Mouse (Mus musculus) hindbrain, embryonic 10.5 days (tissue): ENCODE measurements around the gene Acss1. TPM values are rescaled to one million over a fixed set of nuclear protein-coding genes. Genes with fewer than 3 reads are reported as not detected.

Experiments used
- DNase-seq: peaks from one replicate; pipeline ENCODE4 v3.0.0-alpha.2; 2017; ENCODE audit warnings: low spot score
- H3K27ac ChIP-seq: fragments of 300-500 bp; sonication (generic); 2 replicates; pipeline ENCODE4 v1.5.1; 2016; ENCODE audit warnings: mild to moderate bottlenecking, moderate library complexity
- H3K27me3 ChIP-seq: fragments of 300-500 bp; sonication (generic); 2 replicates; pipeline ENCODE4 v1.6.1; 2016; ENCODE audit warnings: mild to moderate bottlenecking; ENCODE audit not compliant: poor library complexity, insufficient read depth, severe bottlenecking
- H3K36me3 ChIP-seq: fragments of 300-500 bp; sonication (generic); 2 replicates; pipeline ENCODE4 v1.6.1; 2016; ENCODE audit warnings: mild to moderate bottlenecking, moderate library complexity
- H3K4me1 ChIP-seq: fragments of 300-500 bp; sonication (generic); replicated peaks from 2 replicates; pipeline ENCODE4 v1.6.1; 2016; ENCODE audit warnings: mild to moderate bottlenecking
- H3K4me3 ChIP-seq: fragments of 300-500 bp; sonication (generic); 2 replicates; pipeline ENCODE4 v1.5.1; 2016; ENCODE audit warnings: mild to moderate bottlenecking, moderate library complexity
- H3K9me3 ChIP-seq: fragments of 300-500 bp; sonication (generic); 2 replicates; pipeline ENCODE4 v1.6.1; 2016; ENCODE audit warnings: mild to moderate bottlenecking, moderate library complexity
- WGBS: fragments of 180-500 bp; shearing (Covaris S2); methylation state at CpG from one replicate; pipeline ENCODE4 v1.1.7; 2016; 5-methylcytosine and 5-hydroxymethylcytosine counted together
- polyA plus RNA-seq: library from polyadenylated mRNA; unstranded; fragments of >200 nt; fragmentation: Nextera tagmentation; extraction: Ambion mirVana; gene quantifications from 2 replicates; pipeline ENCODE4 v1.2.1, GENCODE M21; 2016

Acss1 gene
- polyA plus RNA-seq, 1 experiment from 2014 or later = 34.1 TPM

DNA sequence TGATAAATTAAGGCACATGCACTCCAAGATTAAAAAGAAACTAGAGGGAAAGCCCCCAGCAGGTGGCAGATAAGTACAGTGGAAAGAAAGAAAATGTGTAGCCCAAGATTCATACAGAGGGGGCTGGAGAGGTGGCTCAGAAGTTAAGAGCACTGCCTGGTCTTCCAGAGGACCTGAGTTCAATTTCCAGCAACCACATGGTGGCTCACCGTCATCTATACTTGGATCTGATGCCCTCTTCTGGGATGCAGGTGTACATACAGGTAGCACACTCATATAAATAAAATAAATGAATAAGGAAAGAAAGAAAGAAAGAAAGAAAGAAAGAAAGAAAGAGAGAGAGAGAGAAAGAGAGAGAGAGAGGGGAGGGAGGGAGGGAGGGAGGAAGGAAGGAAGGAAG is 7.2 kb upstream of the Acss1 start:
- no peak overlapping the region for H3K27ac ChIP-seq
- no peak for DNase-seq
- H3K9me3 ChIP-seq = no peaks in the 10 kb centered on the region
- H3K36me3 ChIP-seq = no peaks in the 10 kb centered on the region
- 32% methylated on average over 1 of the region's 1 CpGs for WGBS
- no peaks in the 10 kb centered on the region; the same call in 1 of the 2 replicates for H3K4me1 ChIP-seq
- peaks cover 23% of the 10 kb centered on the region for H3K27me3 ChIP-seq
- no peak overlapping the region for H3K4me3 ChIP-seq

DNA sequence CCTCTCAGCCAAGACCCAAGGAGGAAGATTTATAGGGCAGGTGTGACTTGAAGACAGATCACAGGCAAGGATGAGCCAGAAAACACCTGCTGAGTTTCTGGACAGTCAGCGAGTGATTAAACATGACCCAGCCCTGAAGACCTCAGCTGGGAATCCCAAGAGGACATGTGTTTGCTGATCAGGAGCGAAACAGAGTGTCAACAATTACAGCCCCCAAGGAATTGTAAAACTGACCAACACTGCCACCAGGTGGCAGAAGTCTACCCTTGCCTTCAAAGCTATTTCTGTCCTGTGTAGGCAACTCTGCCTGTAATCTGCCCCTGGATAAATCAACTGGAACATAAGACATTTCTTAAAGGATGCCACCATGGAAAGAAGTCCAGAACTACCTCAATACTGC is 6.6 kb upstream of the Acss1 start:
- 8% methylated on average over 2 of the region's 2 CpGs for WGBS
- no peaks in the 10 kb centered on the region for H3K36me3 ChIP-seq
- H3K27me3 ChIP-seq = peaks cover 29% of the 10 kb centered on the region
- no peak overlapping the region for H3K4me3 ChIP-seq
- DNase-seq = peak; percentile 77
- H3K27ac ChIP-seq = no peak overlapping the region
- H3K4me1 ChIP-seq = no peaks in the 10 kb centered on the region; the same call in 1 of the 2 replicates
- no peaks in the 10 kb centered on the region for H3K9me3 ChIP-seq

DNA sequence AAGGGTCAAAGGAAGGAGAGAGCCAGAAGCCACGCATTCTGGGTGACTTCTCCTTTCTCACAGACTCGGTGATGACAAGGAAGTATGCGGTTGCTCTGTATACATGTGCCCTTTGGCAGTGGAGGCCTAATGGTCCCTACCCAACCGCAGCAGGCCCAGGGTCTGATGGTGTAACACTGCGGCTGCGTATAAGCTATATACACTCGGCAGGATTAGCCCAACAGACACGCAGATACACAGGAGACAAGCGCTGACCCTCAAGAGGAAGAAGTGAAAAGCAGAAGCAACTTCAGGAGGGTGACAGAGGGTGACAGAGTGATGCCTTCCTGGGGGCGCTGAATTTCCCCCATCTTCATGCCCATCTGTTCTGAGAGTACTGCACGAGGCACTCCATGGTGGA is 5.6 kb upstream of the Acss1 start:
- Histone ChIP-seq H3K36me3 (no peaks in the 10 kb centered on the region), H3K27me3 (peaks cover 37% of the 10 kb centered on the region), H3K4me3 (no peak overlapping the region), H3K9me3 (no peaks in the 10 kb centered on the region), H3K4me1 (no peaks in the 10 kb centered on the region; the same call in 1 of the 2 replicates), H3K27ac (no peak overlapping the region)
- DNase-seq = no peak
- whole genome bisulfite sequencing = 86% methylated on average over 11 of the region's 11 CpGs

DNA sequence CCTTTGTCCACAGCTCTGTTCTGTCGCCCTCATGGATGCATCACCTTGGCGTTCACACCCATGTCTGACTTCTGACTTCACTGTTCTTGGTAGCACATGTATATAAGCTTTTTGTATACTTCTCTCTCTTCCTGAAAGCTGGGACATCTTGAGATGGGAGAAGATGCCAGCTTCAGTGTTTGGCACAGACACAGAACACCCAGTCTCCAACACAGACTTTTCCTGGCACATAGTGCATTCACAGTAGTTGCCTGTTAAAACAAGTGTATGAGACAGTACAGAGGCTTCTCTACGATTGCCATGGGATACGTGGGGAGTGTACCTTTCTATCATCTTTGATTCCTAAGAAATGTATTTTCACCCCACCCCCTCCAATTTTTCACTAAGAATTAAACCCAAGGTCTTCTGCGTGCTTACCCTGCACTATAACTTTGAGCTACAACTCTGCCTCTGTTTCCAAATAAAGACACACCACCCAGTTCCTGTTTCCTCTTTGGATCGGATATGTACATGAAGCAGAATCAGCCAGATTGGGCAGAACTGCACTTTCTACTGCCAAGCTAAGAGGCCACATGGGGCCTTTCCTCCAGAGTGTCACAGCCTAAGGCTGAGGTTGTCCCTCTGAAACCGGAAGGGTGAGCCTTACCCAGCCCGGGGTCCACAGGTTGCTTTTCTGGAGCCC is 3.5 kb upstream of the Acss1 start:
- Histone ChIP-seq H3K4me3 (no peak overlapping the region), H3K36me3 (no peaks in the 10 kb centered on the region), H3K27me3 (peaks cover 51% of the 10 kb centered on the region), H3K27ac (no peak overlapping the region), H3K9me3 (no peaks in the 10 kb centered on the region), H3K4me1 (peaks cover 18% of the 10 kb centered on the region)
- DNase-seq = no peak
- 82% methylated on average over 8 of the region's 8 CpGs for WGBS

DNA sequence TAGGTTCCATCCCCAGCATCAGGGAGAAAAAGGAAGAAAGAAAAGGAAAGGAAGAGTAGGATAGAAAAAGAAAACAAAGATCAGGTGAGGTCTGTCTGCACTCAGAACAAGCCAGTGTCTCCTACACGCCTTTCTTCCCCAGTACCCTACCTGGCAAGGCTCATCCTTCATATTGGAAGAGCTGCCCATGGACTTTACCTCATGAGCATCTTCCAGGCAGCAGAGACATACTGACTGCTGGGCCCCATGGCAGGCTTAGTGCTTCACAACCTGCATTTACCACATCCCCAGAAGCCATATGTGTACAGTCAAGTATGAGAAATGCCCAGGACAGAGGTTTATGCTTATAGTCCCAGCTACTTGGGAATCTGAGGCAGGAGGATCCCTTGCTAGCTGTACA is 2.6 kb upstream of the Acss1 start:
- Histone ChIP-seq H3K36me3 (no peaks in the 10 kb centered on the region), H3K4me1 (peaks cover 22% of the 10 kb centered on the region), H3K27ac (no peak overlapping the region), H3K9me3 (no peaks in the 10 kb centered on the region), H3K4me3 (no peak overlapping the region), H3K27me3 (peaks cover 55% of the 10 kb centered on the region)
- DNase-seq = no peak
- WGBS = 90% methylated on average over 1 of the region's 1 CpGs

DNA sequence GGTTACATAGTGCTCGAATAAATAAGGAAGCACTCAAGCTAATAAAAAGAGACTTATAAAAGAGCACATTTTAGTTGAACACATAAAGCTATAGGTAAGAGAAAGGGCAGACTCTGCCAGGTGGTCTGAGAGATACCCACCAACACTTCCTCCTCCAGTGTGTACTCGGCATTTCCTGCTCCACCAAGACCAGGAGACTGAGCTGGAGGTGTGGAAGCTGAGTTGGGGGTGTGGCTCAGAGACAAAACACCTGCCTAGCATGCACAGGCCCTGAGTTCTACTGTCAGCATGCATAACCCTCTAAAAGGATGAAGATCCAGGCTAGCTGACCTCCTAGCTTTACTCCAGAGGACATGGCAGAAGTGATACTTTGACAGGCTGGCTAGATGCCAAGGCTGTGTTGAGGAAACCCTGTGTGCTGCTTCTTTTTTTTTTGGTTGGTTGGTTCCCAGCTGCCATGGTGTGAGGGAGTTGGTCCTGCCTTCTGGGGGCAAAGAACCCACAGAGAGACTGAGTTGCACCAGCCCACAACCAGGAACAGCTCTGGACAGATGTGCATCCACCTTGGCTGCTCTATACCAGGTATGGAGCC is 1.2 kb upstream of the Acss1 start:
- Histone ChIP-seq H3K4me3 (no peak overlapping the region), H3K4me1 (peaks cover 36% of the 10 kb centered on the region), H3K36me3 (no peaks in the 10 kb centered on the region), H3K27me3 (peaks cover 63% of the 10 kb centered on the region), H3K9me3 (no peaks in the 10 kb centered on the region), H3K27ac (no peak overlapping the region)
- WGBS = 88% methylated on average over 2 of the region's 2 CpGs
- DNase-seq = no peak

DNA sequence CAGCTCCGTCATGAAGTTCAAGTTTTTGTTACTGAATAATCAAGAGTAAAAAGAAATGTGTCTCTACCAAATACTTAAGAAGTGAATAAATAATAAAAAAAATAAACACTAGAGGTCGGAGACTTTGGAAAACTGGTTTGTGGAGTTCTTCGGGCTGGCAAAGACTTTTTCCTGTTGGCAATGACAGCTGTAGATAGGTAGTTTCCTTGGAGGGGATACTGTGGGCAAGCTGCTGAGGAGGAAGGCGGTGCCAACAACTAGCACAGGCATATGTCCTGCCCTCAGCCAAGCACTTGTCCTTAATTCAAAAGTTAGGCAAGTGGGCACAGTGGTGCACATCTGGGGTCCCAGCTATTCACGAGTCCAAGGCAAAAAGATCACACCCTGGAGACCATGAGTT is 656 bp upstream of the Acss1 start:
- no peaks in the 10 kb centered on the region for H3K36me3 ChIP-seq
- 84% methylated on average over 5 of the region's 5 CpGs for WGBS
- H3K9me3 ChIP-seq = no peaks in the 10 kb centered on the region
- DNase-seq = no peak
- peaks cover 60% of the 10 kb centered on the region for H3K27me3 ChIP-seq
- H3K4me1 ChIP-seq = peaks cover 37% of the 10 kb centered on the region
- no peak overlapping the region for H3K4me3 ChIP-seq
- no peak overlapping the region; the same call in 1 of the 2 replicates for H3K27ac ChIP-seq

DNA sequence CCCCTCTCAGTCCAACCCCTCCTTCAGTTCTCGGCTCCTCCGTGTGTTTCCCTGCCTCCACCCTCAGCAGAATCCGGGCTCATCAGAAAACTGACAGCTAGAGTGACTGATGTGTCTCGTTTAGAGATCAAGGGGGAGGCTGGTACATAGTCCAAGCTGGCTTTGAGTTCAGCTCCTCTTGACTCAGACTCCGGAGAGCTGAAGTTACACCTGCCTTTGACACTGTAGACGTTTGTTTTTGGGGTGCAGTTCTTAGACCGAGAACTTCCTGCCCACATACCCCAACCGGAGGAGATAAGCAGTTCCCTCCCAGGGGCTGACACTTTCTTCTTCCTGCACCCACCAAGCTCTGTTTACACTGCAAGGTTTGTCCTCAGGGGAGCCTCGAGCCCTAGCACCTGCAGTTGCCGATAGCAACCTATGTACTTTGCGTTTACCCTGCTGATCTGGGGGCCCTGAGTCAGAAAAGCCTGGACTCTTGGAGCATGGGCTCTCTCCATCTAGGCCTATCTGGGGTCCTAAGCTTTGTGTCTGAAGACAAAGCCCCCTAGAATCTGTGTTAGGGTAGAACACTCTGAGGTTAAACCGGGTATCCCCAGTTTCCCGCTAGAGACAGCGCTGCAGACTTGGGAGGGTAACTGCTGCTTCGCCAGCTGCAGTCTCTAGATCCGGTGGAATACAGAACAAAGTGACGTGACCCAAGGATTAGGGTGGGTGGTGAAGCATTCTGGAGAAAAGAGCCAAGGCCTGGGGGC is 1.1 kb downstream of the Acss1 start:
- Histone ChIP-seq H3K4me1 (peaks cover 37% of the 10 kb centered on the region), H3K9me3 (no peaks in the 10 kb centered on the region), H3K36me3 (no peaks in the 10 kb centered on the region), H3K4me3 (peak overlapping the region; percentile 60), H3K27me3 (peaks cover 57% of the 10 kb centered on the region), H3K27ac (peak overlapping the region; percentile 87)
- 3% methylated on average over 17 of the region's 17 CpGs for WGBS
- peak; percentile 25 for DNase-seq

DNA sequence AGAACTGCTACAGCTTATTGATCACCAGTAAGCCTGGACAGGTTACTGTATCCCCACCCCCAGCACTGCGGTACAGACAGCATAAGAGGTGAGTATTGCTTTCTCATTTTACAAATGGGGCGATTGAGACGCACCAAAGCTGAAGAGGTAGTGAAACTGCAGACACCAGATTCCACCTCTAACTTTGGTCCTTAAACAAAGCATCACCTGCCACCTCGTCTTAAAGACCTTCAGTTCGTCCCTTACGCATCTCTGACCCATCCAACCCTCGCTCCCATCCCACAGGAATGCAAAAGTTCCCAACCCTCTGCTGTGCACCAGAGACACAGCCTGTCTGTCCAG is 1.6 kb downstream of the Acss1 start:
- Histone ChIP-seq H3K27me3 (peaks cover 52% of the 10 kb centered on the region), H3K27ac (peak overlapping the region; percentile 87), H3K4me1 (peaks cover 37% of the 10 kb centered on the region), H3K4me3 (peak overlapping the region; percentile 60), H3K36me3 (no peaks in the 10 kb centered on the region), H3K9me3 (no peaks in the 10 kb centered on the region)
- DNase-seq = no peak
- 41% methylated on average over 7 of the region's 7 CpGs for WGBS

DNA sequence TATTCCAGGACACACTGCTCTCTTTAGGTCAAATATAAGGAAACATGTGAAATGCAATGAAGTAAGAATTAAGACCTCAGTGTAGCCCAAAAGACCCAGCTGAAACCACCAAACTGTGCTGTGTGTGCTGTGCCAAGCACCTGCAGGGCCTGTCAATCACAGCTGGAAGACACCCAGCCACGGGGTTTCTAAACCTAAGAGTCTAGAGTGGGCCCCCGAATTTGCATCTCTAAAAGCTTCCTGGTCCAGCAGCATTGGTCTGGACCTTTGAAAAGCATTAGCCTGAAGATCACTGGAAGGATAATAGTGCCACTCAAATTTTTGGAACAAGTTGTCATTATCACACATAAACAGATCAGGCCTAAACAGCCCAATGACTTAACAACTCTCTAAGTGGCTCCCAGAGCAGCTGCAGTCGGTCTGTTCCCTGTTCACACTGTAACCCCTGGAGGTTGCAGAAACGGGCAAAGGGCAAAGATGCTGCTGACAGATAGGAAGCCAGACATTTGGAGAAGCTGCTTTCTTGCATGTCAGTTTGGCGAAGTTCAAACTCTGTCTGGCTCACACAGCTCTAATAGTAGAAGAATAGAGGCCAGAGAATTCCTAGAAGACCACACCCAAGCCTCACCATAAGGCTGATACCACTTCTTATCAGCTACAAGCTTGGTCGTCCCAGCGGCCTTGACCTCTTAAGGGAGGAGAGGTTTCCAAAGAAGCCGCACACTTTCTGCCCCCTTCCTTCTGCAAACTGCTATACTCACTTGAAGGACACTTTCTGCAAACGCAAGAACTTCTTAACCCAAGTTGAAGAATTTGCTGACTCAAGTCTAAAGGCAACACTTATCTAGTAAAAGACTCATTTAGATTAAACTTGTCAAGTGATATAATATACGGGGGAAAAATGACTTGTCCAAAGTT is 2.5 kb downstream of the Acss1 start:
- no peaks in the 10 kb centered on the region for H3K9me3 ChIP-seq
- 0 out of 2 replicates have a peak overlapping the region, but pooled peaks have one; percentile 13 for H3K4me3 ChIP-seq
- peaks cover 47% of the 10 kb centered on the region for H3K27me3 ChIP-seq
- peak; percentile 18 for DNase-seq
- 49% methylated on average over 10 of the region's 10 CpGs for WGBS
- peak overlapping the region; percentile 64 for H3K27ac ChIP-seq
- peaks cover 37% of the 10 kb centered on the region for H3K4me1 ChIP-seq
- H3K36me3 ChIP-seq = no peaks in the 10 kb centered on the region

DNA sequence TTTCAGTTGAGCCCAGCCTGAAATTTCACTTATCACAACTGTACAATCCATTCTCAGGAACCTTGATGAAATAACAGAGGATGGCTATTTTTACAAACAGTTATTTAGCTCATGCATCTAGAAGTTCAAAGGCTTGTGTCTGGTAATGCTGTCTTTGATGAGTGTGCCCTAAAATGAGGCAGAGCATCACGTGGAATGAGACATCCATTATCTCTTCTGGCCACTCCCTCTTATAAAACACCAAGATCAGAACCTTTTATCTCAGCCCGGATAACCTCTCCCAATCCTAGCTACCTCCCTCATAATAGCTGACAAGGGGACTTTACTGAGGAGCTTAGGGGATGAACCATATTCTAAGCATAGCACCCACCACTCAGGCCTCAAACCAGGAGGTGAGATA is 3.3 kb downstream of the Acss1 start:
- Histone ChIP-seq H3K36me3 (no peaks in the 10 kb centered on the region; the same call in 1 of the 2 replicates), H3K4me3 (no peak overlapping the region), H3K9me3 (no peaks in the 10 kb centered on the region), H3K27me3 (peaks cover 39% of the 10 kb centered on the region), H3K4me1 (peaks cover 37% of the 10 kb centered on the region), H3K27ac (peak overlapping the region; percentile 64)
- DNase-seq = no peak
- 69% methylated on average over 2 of the region's 2 CpGs for WGBS

DNA sequence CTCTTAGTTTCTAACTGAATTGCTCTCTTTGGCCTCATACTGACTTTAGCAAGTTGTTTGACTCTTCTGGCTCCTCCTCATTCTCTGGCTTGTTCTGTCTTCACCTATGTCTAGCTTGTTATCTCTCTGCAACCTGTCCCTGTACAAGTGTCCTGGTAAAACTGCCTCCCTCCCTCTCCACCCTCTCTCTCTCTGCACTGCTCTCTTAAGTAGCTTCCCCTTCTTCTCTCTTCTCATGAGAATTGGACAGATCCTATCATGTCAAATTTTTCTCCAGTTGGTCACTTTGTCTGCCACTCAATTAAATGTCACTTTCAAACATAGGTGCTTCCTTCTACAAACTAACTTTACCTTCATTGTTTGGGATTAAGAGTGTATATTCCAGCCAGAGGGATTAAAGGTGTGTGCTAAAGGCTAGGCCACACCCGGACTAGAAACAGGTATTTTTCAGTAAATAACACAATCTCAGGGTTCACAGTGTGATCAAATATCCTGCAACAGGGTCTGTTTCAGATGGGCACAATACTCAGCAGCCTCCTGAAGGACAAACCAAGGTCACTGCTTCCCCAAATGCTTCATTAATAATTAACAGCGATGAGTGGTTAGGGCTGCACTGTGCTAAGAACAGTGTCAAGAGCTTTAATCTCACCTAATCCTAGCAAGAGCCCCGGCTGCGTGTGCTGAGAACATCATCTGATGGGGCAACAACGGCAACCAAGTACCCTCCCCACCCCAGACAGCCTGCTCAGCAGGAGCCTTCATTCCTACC is 4.0 kb downstream of the Acss1 start:
- H3K27ac ChIP-seq = peak overlapping the region; percentile 16; the same call in 1 of the 2 replicates
- H3K4me3 ChIP-seq = no peak overlapping the region
- peaks cover 37% of the 10 kb centered on the region for H3K4me1 ChIP-seq
- H3K9me3 ChIP-seq = no peaks in the 10 kb centered on the region
- no peak for DNase-seq
- H3K27me3 ChIP-seq = peaks cover 32% of the 10 kb centered on the region
- peaks cover 2% of the 10 kb centered on the region; the same call in 1 of the 2 replicates for H3K36me3 ChIP-seq
- whole genome bisulfite sequencing = 81% methylated on average over 5 of the region's 5 CpGs
